Mouse (Mus musculus) heart, embryonic 13.5 days (tissue): ENCODE measurements around the gene Hcn2. TPM values are rescaled to one million over a fixed set of nuclear protein-coding genes. Genes with fewer than 3 reads are reported as not detected.
A peak's percentile ranks its signal among the peaks of the same experiment; 100 is the strongest.

Experiments used
- ATAC-seq: fragments of 200-750 bp; cut with Nextera tagmentation; 2 replicates; pipeline ENCODE4 v1.8.0; 2017; ENCODE audit warnings: moderate TSS enrichment; ENCODE audit not compliant: insufficient number of reproducible peaks, low FRiP score, low TSS enrichment; ENCODE audit errors: extremely low read depth
- H3K27ac ChIP-seq: fragments of 300-500 bp; sonication (generic); replicated peaks from 2 replicates; pipeline ENCODE4 v1.5.1; 2015; ENCODE audit warnings: moderate library complexity, mild to moderate bottlenecking, inconsistent platforms
- H3K27me3 ChIP-seq: fragments of 300-500 bp; sonication (generic); replicated peaks from 2 replicates; pipeline ENCODE4 v1.6.1; 2015; ENCODE audit warnings: mild to moderate bottlenecking, inconsistent platforms
- H3K36me3 ChIP-seq: fragments of 300-500 bp; sonication (generic); 2 replicates; pipeline ENCODE4 v1.6.1; 2015; ENCODE audit warnings: mild to moderate bottlenecking, inconsistent platforms
- H3K4me1 ChIP-seq: fragments of 300-500 bp; sonication (generic); 2 replicates; pipeline ENCODE4 v1.6.1; 2015; ENCODE audit warnings: inconsistent platforms
- H3K4me2 ChIP-seq: fragments of 300-500 bp; sonication (generic); 2 replicates; pipeline ENCODE4 v1.6.1; 2015; ENCODE audit warnings: inconsistent platforms, mild to moderate bottlenecking, moderate library complexity
- H3K4me3 ChIP-seq: fragments of 300-500 bp; sonication (generic); 2 replicates; pipeline ENCODE4 v1.5.1; 2015; ENCODE audit warnings: moderate library complexity, mild to moderate bottlenecking, inconsistent platforms
- H3K9ac ChIP-seq: fragments of 300-500 bp; sonication (generic); 2 replicates; pipeline ENCODE4 v1.6.1; 2015; ENCODE audit warnings: inconsistent platforms, mild to moderate bottlenecking, moderate library complexity
- H3K9me3 ChIP-seq: fragments of 300-500 bp; sonication (generic); 2 replicates; pipeline ENCODE4 v1.6.1; 2016; ENCODE audit warnings: inconsistent platforms
- WGBS: fragments of 180-500 bp; shearing (Covaris S2); methylation state at CpG from one replicate; pipeline ENCODE4 v1.1.7; 2015; ENCODE audit warnings: mixed read lengths; 5-methylcytosine and 5-hydroxymethylcytosine counted together
- polyA plus RNA-seq: library from polyadenylated mRNA; unstranded; fragments of >200 nt; fragmentation: Nextera tagmentation; extraction: Ambion mirVana; gene quantifications from 2 replicates; pipeline ENCODE4 v1.2.1, GENCODE M21; 2015

Gene Hcn2
- polyA plus RNA-seq, 1 experiment from 2014 or later = 0.09 TPM

- no peak for ATAC-seq
- no peaks in the 10 kb centered on the region for H3K9me3 ChIP-seq
- H3K36me3 ChIP-seq = peaks cover 28% of the 10 kb centered on the region
- H3K27ac ChIP-seq = peak overlapping the region; percentile 84
- H3K4me2 ChIP-seq = peak overlapping the region; percentile 74
- H3K4me3 ChIP-seq = peak overlapping the region; percentile 87
- no peaks in the 10 kb centered on the region for H3K27me3 ChIP-seq
- H3K4me1 ChIP-seq = peaks cover 42% of the 10 kb centered on the region
- peak overlapping the region; percentile 76 for H3K9ac ChIP-seq
- WGBS = 33% methylated on average over 11 of the region's 11 CpGs
Measured at GRCm38 (mm10) chr10:79680606-79681495, 35.6 kb upstream of the Hcn2 start.

DNA sequence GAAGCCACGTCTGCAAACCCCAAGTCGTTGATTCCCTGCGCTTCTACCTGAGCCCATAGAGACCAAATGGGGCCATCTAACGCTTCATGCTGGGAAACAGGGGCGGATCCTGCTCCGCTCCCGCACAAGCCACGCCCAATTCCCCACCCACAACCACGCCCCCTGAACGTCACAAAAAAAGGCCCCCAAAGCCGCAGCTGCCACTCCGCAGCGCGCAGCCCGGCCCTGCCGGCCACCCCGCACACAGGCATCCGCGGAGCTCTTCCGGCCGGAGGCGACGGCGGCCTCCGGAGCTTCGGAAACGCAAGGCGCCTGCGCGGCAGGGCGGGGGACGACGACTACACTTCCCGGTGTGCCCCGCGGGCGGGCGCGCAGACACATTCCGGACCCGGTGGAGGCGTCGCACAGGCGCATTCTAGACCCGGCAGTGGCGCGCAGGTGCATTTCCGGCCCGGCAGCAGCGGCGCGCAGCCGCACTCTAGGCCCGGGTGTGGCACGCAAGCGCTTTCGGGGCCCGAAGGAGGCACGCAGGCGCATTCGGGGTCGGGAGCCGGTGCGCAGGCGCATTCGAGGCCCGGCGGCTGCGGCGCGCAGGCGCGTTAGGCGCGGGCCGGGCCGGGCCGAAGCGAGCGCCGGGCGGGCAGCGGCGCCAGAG lies 34.7 kb upstream of the Hcn2 start, which contains the start of gene Cdc34:
Cdc34 (plus strand) TSS at position 605 of the 655 bp plus-strand sequence.
- peak within 1 kb of the TSS; percentile 84 for H3K27ac ChIP-seq
- peaks cover 31% of the 10 kb centered on the region for H3K36me3 ChIP-seq
- H3K4me2 ChIP-seq = peak within 1 kb of the TSS; percentile 97
- H3K9me3 ChIP-seq = no peaks in the 10 kb centered on the region
- H3K4me1 ChIP-seq = peaks cover 50% of the 10 kb centered on the region
- under 1% methylated on average over 84 of the region's 84 CpGs for WGBS
- peak within 1 kb of the TSS; percentile 96 for H3K9ac ChIP-seq
- peak; percentile 86 for ATAC-seq
- peak within 1 kb of the TSS; percentile 87 for H3K4me3 ChIP-seq
- H3K27me3 ChIP-seq = no peaks in the 10 kb centered on the region

DNA sequence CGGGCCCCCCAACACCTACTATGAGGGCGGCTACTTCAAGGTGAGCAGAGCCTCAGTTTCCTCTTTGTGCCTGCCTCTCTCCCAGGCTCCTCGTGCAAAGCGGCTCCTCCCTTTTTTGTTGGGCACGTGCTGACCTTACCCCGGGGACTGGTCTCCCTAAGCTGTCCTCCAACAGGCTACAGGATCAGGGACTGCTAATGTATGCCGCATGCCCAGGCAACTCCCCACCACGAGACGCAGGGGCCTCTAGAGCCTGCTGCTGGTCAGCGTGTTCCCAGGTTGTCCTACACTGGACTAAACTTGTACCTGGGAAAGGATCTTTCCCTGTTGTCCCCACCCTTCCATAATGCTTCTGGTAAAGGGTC lies 33.9 kb upstream of the Hcn2 start:
- peak overlapping the region; percentile 87 for H3K4me3 ChIP-seq
- H3K4me2 ChIP-seq = peak overlapping the region; percentile 97
- peak overlapping the region; percentile 84 for H3K27ac ChIP-seq
- peak overlapping the region; percentile 96 for H3K9ac ChIP-seq
- 0% methylated on average over 10 of the region's 10 CpGs for WGBS
- no peak for ATAC-seq
- H3K4me1 ChIP-seq = peaks cover 58% of the 10 kb centered on the region
- H3K9me3 ChIP-seq = no peaks in the 10 kb centered on the region
- H3K36me3 ChIP-seq = peaks cover 39% of the 10 kb centered on the region
- H3K27me3 ChIP-seq = no peaks in the 10 kb centered on the region

- Histone ChIP-seq H3K27ac (peak overlapping the region; percentile 84), H3K9me3 (no peaks in the 10 kb centered on the region), H3K27me3 (no peaks in the 10 kb centered on the region), H3K36me3 (peaks cover 44% of the 10 kb centered on the region), H3K4me1 (peaks cover 58% of the 10 kb centered on the region), H3K4me3 (peak overlapping the region; percentile 87), H3K9ac (peak overlapping the region; percentile 96), H3K4me2 (peak overlapping the region; percentile 97)
- WGBS = 2% methylated on average over 10 of the region's 10 CpGs
- ATAC-seq = no peak
Measured at GRCm38 (mm10) chr10:79682916-79683582, 33.4 kb upstream of the Hcn2 start.

DNA sequence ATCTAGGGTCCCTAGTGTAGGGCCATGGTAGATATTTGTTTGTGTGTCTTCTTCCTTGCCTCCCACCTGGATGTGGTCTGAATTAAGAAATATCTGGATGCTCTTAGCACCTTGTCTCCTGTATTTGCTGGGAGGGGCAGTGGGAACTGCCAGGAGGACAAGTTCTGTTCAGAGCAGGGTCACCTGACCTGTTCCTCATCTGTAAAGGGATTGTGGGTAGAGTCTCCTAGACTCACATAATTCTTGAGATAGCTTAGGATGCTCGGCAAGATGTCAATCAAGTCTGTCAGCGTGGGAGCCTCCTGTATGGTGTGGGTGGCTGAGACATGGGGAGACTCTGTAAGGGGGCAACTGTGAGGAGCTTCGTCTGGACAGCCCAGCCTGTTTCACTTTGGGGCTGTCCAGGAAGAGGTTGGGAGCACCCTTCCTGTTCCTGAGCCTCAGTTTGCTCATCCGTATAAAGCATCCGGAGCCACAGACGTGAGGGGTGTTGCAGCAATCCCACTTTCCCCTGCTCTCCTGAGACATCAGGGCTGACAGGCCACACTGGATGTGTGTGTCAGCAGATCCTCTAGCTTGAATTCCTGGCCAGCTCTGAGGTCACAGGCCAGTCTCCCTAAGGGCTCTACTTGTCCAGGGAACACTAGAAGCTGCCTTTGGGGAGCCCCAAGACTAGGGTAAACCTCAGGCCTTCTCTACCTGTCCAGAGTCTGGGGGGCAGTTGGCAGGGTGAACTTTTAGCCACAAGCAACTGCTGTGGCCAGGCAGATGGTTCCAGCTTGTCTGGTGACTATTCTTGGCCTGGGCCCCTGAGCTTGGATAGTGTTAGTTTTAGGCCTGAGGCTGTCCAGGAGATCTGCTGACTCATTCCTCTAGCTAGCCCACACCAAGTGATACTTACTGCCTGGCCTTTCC lies 32.5 kb upstream of the Hcn2 start:
- Histone ChIP-seq H3K27me3 (no peaks in the 10 kb centered on the region), H3K9ac (peak overlapping the region; percentile 96), H3K9me3 (no peaks in the 10 kb centered on the region), H3K4me2 (peak overlapping the region; percentile 97), H3K36me3 (peaks cover 53% of the 10 kb centered on the region), H3K4me3 (peak overlapping the region; percentile 87), H3K27ac (peak overlapping the region; percentile 84), H3K4me1 (peaks cover 58% of the 10 kb centered on the region)
- ATAC-seq = no peak
- WGBS = 64% methylated on average over 6 of the region's 6 CpGs

GRCm38 (mm10) chr10:79684770-79685600 lies 31.4 kb upstream of the Hcn2 start:
- peaks cover 58% of the 10 kb centered on the region for H3K4me1 ChIP-seq
- H3K9me3 ChIP-seq = no peaks in the 10 kb centered on the region
- H3K4me3 ChIP-seq = peak overlapping the region; percentile 87; the same call in 1 of the 2 replicates
- H3K27ac ChIP-seq = peak overlapping the region; percentile 8; the same call in 1 of the 2 replicates
- no peak for ATAC-seq
- WGBS = 92% methylated on average over 25 of the region's 25 CpGs
- H3K9ac ChIP-seq = peak overlapping the region; percentile 96
- H3K4me2 ChIP-seq = peak overlapping the region; percentile 97
- H3K36me3 ChIP-seq = peaks cover 61% of the 10 kb centered on the region
- no peaks in the 10 kb centered on the region for H3K27me3 ChIP-seq

GRCm38 (mm10) chr10:79686219-79686618 lies 30.2 kb upstream of the Hcn2 start:
- no peaks in the 10 kb centered on the region for H3K9me3 ChIP-seq
- peak overlapping the region; percentile 55 for H3K9ac ChIP-seq
- H3K36me3 ChIP-seq = peaks cover 61% of the 10 kb centered on the region

GRCm38 (mm10) chr10:79686691-79687090 lies 29.7 kb upstream of the Hcn2 start:
- Histone ChIP-seq H3K4me1 (peaks cover 48% of the 10 kb centered on the region), H3K36me3 (peaks cover 62% of the 10 kb centered on the region), H3K9ac (peak overlapping the region; percentile 55), H3K4me2 (peak overlapping the region; percentile 15; the same call in 1 of the 2 replicates), H3K4me3 (no peak overlapping the region), H3K9me3 (no peaks in the 10 kb centered on the region), H3K27me3 (no peaks in the 10 kb centered on the region), H3K27ac (peak overlapping the region; percentile 88)
- WGBS = 60% methylated on average over 1 of the region's 1 CpGs
- ATAC-seq = no peak

More at GRCm38 (mm10) chr10:79686219-79686618, 30.2 kb upstream of the Hcn2 start:
- no peak overlapping the region for H3K4me3 ChIP-seq
- H3K4me2 ChIP-seq = peak overlapping the region; percentile 15; the same call in 1 of the 2 replicates
- 65% methylated on average over 2 of the region's 2 CpGs for WGBS
- no peaks in the 10 kb centered on the region for H3K27me3 ChIP-seq
- ATAC-seq = no peak
- peak overlapping the region; percentile 88 for H3K27ac ChIP-seq
- H3K4me1 ChIP-seq = peaks cover 50% of the 10 kb centered on the region

GRCm38 (mm10) chr10:79687513-79687912 lies 28.9 kb upstream of the Hcn2 start:
- 96% methylated on average over 6 of the region's 6 CpGs for WGBS
- H3K4me2 ChIP-seq = no peak overlapping the region
- no peak overlapping the region for H3K4me3 ChIP-seq
- H3K9me3 ChIP-seq = peaks cover 3% of the 10 kb centered on the region; the same call in 1 of the 2 replicates
- no peaks in the 10 kb centered on the region for H3K27me3 ChIP-seq
- peaks cover 48% of the 10 kb centered on the region for H3K4me1 ChIP-seq
- peak overlapping the region; percentile 55; the same call in 1 of the 2 replicates for H3K9ac ChIP-seq
- ATAC-seq = no peak
- peaks cover 66% of the 10 kb centered on the region for H3K36me3 ChIP-seq
- peak overlapping the region; percentile 88 for H3K27ac ChIP-seq
